Mouse (Mus musculus) brown adipose tissue, adult 24 weeks (tissue): Measurements from ENCODE around the gene Olfm2. TPM values are rescaled to one million over a fixed set of nuclear protein-coding genes. Genes with fewer than 3 reads are reported as not detected.
A peak's percentile ranks its signal among the peaks of the same experiment; 100 is the strongest.
"Not testable (repeated sequence)": the region's sequence is repeated elsewhere in the genome, so short reads cannot be mapped to it uniquely, and the experiment has no call there.

ENCODE experiments used
- H3K27ac ChIP-seq: fragments of 200-500 bp; replicated peaks from 2 replicates; pipeline ENCODE4 v1.5.1; 2012; ENCODE audit warnings: low read depth, mild to moderate bottlenecking, low read length
- H3K4me1 ChIP-seq: fragments of 200-500 bp; 2 replicates; pipeline ENCODE4 v1.6.1; 2012; ENCODE audit warnings: low read length, mixed read lengths; ENCODE audit not compliant: control insufficient read depth, insufficient read depth, insufficient read length
- H3K4me3 ChIP-seq: fragments of 200-500 bp; 2 replicates; pipeline ENCODE4 v1.5.1; 2012; ENCODE audit warnings: low read depth, mild to moderate bottlenecking, low read length, moderate library complexity; ENCODE audit not compliant: insufficient read depth
- polyA plus RNA-seq: library from polyadenylated mRNA; stranded (reverse); fragments of >200 nt; gene quantifications from 2 replicates; pipeline ENCODE4 v1.2.4, GENCODE M21; 2012; ENCODE audit not compliant: missing spikeins, insufficient read depth, insufficient read length

Gene Olfm2
- polyA plus RNA-seq, 1 experiment = not detected

DNA sequence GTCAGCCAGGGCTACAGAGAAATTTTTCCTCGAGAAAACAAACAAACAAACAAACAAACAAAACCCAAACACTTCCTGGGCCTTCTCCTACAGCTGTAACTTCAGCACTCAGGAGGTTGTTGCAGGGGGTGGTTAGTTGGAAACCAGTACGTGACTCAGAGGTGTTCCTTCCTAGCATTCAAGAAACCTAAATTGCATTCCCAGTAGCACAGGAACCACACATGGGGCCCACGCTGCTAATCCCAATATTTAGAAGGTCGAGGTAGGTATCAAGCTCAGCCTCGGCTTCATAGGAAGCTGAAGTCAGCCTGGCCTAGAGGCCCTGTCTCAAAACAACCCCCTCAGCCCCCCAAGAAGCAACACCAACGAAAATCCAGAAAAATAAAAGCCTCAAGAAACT, 104.6 kb downstream of the Olfm2 start:
- Histone ChIP-seq H3K4me3 (peak overlapping the region; percentile 97), H3K27ac (no peak overlapping the region), H3K4me1 (peaks cover 17% of the 10 kb centered on the region)

DNA sequence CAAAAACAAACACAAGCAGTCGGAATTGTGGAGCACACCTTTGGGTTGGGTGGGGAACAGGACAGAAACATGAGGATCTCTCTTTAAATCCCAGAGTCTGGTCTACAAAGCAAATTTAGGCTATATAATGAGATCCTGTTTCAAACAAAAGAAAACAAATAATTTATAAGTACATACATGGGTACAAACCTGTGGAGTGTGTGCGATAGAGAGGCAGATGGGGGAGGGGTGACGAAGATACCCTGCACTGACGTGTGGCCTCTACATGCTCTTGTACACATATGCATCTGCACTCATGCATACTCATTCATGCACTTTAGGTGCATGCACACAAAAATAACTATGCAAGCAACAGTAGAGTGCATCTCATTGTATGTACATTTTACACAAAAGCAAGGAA, 106.7 kb downstream of the Olfm2 start:
- H3K27ac ChIP-seq = no peak overlapping the region
- no peak overlapping the region for H3K4me3 ChIP-seq
- H3K4me1 ChIP-seq = peaks cover 13% of the 10 kb centered on the region

DNA sequence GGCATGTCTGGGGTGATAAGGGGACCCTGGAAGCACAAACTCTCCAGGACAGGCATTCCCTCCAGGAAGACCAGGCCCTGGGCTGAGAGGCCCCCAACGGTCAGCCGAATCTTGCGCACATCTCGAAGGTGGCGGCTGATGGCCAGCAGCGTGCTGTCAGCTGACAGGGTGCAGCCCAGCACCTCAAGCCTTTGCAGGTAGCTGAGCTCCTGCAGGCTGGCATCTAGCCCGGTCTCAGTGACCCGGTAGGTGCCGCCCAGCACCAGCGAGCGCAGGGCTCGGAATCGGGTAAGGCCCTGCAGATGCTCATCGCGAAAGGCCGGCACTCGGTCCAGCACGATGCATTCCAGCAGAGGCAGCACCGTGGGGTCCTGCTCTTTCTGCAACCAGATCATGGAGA, 107.6 kb downstream of the Olfm2 start:
- no peak overlapping the region for H3K27ac ChIP-seq
- peaks cover 13% of the 10 kb centered on the region for H3K4me1 ChIP-seq
- no peak overlapping the region for H3K4me3 ChIP-seq

DNA sequence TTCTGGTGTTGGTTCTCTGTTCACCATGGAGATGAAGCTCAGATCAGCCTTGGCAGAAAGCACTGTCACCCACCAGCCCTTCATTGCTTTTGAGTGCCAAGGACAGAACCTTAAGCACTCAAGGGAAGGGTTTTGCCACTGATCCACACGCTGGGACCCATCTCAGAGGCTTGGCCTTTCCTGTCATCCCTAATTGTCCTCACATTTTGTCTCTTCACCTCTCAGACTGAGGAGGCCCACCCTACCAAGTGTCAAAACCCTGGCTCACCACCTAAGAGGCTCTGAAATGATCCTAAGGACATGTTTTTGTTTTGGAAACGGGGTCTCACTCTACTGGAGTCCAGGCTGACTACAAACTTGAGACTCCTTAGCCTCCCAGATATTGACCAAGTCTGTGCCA, 109.4 kb downstream of the Olfm2 start:
- no peak overlapping the region for H3K27ac ChIP-seq
- H3K4me1 ChIP-seq = peaks cover 5% of the 10 kb centered on the region
- H3K4me3 ChIP-seq = no peak overlapping the region

DNA sequence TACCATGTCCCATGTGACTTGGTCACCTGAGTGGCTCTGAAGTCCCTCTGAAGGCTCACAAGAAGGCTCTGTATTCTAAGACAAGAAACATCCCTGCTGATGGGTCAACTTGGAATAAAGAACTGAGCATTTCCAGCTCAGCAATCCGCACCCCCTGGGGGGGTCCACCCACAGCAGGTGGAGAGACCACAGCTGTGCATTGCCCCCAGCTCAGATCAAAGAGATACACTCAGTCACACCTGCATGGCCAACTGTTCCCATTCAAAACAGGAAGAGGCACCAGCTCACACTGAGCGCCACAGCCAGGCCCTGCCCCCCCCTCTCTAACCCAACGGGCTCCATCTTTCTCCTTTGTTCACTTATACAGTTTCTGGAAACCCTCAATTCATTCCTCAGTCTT, 109.9 kb downstream of the Olfm2 start:
- peaks cover 2% of the 10 kb centered on the region; the same call in 1 of the 2 replicates for H3K4me1 ChIP-seq
- H3K27ac ChIP-seq = no peak overlapping the region
- no peak overlapping the region for H3K4me3 ChIP-seq

DNA sequence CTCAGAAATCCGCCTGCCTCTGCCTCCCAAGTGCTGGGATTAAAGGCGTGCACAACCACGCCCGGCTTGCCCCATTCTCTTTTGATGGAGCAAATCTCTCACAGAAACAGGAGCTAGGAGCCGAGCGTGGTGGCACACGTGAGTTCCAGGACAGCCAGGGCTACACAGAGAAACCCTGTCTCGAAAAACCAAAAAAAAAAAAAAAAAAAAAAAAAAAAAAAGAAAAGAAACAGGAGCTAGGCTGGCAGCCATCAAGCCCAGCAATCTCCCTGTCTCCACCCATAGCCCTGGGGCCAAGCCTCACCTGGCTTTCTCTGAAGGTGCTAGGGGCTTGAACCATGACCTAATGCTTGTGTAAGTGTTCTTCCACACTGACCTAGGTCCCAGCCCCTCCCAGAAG, 110.5 kb downstream of the Olfm2 start:
- H3K4me1 ChIP-seq, H3K27ac ChIP-seq, H3K4me3 ChIP-seq: not testable (repeated sequence)

DNA sequence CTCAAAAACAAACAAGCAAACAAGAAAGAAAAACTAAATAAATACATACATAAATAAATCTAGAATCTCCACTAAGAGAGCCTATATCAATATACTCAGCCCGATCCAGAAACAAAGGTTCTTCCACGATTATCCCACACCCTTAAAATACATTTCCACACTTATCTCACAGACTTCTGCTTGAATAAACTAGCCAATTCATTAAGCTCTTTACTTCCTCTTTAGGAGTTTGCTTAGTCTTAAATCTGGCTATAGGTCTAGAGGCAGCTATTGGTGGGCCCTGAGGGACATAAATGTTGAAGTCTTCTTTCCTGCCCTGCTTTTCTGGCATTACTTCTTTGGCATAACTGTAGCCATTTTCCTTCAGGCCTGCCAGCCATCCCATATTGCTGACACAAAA, 114.8 kb downstream of the Olfm2 start:
- Histone ChIP-seq H3K4me1 (no peaks in the 10 kb centered on the region), H3K27ac (no peak overlapping the region), H3K4me3 (no peak overlapping the region)

Other genes starting within 250 kb of the Olfm2 start
- gene Zfp266, start 224.9 kb downstream of the Olfm2 start, polyA plus RNA-seq = 11.8 and 14.7 TPM in 2 replicates
- 3.8 and 5.0 TPM in 2 replicates for gene Zfp846, start 165.1 kb downstream of the Olfm2 start, polyA plus RNA-seq
- gene Ubl5, start 103.5 kb downstream of the Olfm2 start, polyA plus RNA-seq = 257 and 293 TPM in 2 replicates
- 5.8 and 6.5 TPM in 2 replicates for gene Fbxl12, start 101.6 kb downstream of the Olfm2 start, polyA plus RNA-seq
- gene Pin1, start 94.3 kb downstream of the Olfm2 start, polyA plus RNA-seq = 13.9 and 17.2 TPM in 2 replicates
- 16.9 and 23.5 TPM in 2 replicates for gene Col5a3, start 68.7 kb upstream of the Olfm2 start, polyA plus RNA-seq
- not detected in 2 replicates for gene Rdh8, start 72.2 kb upstream of the Olfm2 start, polyA plus RNA-seq
- gene A230050P20Rik, start 122.3 kb upstream of the Olfm2 start, polyA plus RNA-seq = 2.1 and 5.8 TPM in 2 replicates
- 3.1 and 5.0 TPM in 2 replicates for gene Angptl6, start 133.4 kb upstream of the Olfm2 start, polyA plus RNA-seq
- 6.6 and 7.9 TPM in 2 replicates for gene Ppan, start 141.8 kb upstream of the Olfm2 start, polyA plus RNA-seq
- 61.4 and 66.1 TPM in 2 replicates for gene Eif3g, start 152.3 kb upstream of the Olfm2 start, polyA plus RNA-seq
- 3.5 and 7.7 TPM in 2 replicates for gene Dnmt1, start 213.5 kb upstream of the Olfm2 start, polyA plus RNA-seq
- gene S1pr2, start 230.4 kb upstream of the Olfm2 start, polyA plus RNA-seq = 1.3 and 2.6 TPM in 2 replicates